Mouse (Mus musculus) MEL (cell line): ENCODE measurements around the gene Rcor2.

Source experiments
- BHLHE40 ChIP-seq: IDR thresholded peaks from 2 replicates; pipeline ENCODE4 v1.6.1; 2012; ENCODE audit warnings: low read depth, mild to moderate bottlenecking, inconsistent platforms, low read length, improper control_type of control experiment, borderline replicate concordance
- CTCF ChIP-seq, 3 experiments: IDR thresholded peaks in 2 of 3; conservative IDR thresholded peaks in 1 of 3; 2 replicates each; pipeline ENCODE4 v1.5.1; 2011 to 2012; ENCODE audit warnings: low read length in 3 of 3, low read depth in 2 of 3, mild to moderate bottlenecking in 2 of 3, improper control_type of control experiment in 1 of 3, inconsistent platforms in 1 of 3, mixed read lengths in 1 of 3, moderate library complexity in 1 of 3; ENCODE audit not compliant: control insufficient read depth in 1 of 3, insufficient read depth in 1 of 3, poor library complexity in 1 of 3, severe bottlenecking in 1 of 3
- E2F4 ChIP-seq: IDR thresholded peaks from 2 replicates; pipeline ENCODE4 v1.6.1; 2011; ENCODE audit warnings: low read depth, low read length, improper control_type of control experiment, borderline replicate concordance
- ELF1 ChIP-seq: IDR thresholded peaks from 2 replicates; pipeline ENCODE4 v1.6.1; 2014; ENCODE audit warnings: low read depth, mild to moderate bottlenecking, inconsistent platforms, low read length, improper control_type of control experiment, moderate library complexity
- POLR2A ChIP-seq, 2 experiments: IDR thresholded peaks; 2 replicates each; pipeline ENCODE4 v1.6.1; 2011 to 2012; ENCODE audit warnings: low read length in 2 of 2, mild to moderate bottlenecking in 2 of 2, control low read depth in 1 of 2, improper control_type of control experiment in 1 of 2, low read depth in 1 of 2, moderate library complexity in 1 of 2; ENCODE audit not compliant: control insufficient read depth in 1 of 2, insufficient read depth in 1 of 2, poor library complexity in 1 of 2
- POLR2AphosphoS2 ChIP-seq: IDR thresholded peaks from 2 replicates; pipeline ENCODE4 v1.6.1; 2011; ENCODE audit warnings: low read length, improper control_type of control experiment
- POLR2AphosphoS5 ChIP-seq: IDR thresholded peaks from 2 replicates; pipeline ENCODE4 v1.6.1; 2012; ENCODE audit warnings: low read depth, borderline replicate concordance, mild to moderate bottlenecking, inconsistent platforms, low read length, moderate library complexity, mixed read lengths
- RAD21 ChIP-seq: IDR thresholded peaks from 2 replicates; pipeline ENCODE4 v1.6.1; 2011; ENCODE audit warnings: mild to moderate bottlenecking, low read depth, low read length, improper control_type of control experiment
- RCOR1 ChIP-seq: IDR thresholded peaks from 2 replicates; pipeline ENCODE4 v1.6.1; 2012; ENCODE audit warnings: low read depth, mild to moderate bottlenecking, inconsistent platforms, low read length, improper control_type of control experiment
- ZC3H11A ChIP-seq: IDR thresholded peaks from 2 replicates; pipeline ENCODE4 v1.6.1; 2012; ENCODE audit warnings: low read depth, mild to moderate bottlenecking, inconsistent platforms, low read length, improper control_type of control experiment

DNA sequence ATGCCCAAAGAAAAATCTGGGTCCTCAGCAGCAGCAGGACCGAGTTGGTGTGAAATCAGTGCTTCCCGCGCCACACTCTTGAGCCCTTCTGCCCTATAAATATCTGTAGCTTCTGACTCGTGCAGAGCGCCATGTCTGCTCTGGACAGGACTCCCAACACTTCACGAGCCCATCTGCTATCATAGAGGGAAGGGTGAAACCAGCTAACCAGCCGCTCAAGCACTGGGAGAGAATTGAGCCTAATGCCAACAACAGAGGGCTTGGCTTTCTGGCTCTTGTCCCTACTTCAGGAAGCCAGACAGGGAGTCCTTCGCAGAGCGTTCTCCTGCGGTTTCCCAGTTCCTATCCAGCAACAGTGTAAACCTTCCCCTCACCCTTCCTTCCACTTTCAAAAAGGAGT, 44.2 kb downstream of the Rcor2 start:
- TF ChIP-seq ZC3H11A (no peak), RAD21 (no peak), POLR2AphosphoS2 (no peak), BHLHE40 (no peak), POLR2A (IDR thresholded peaks at IDR 0.05; ENCODE audit: control insufficient read depth in 1 of 2, insufficient read depth in 1 of 2, low read depth in 1 of 2, low read length in 2 of 2, poor library complexity in 1 of 2) (no peak), POLR2AphosphoS5 (no peak), CTCF (IDR thresholded peaks at IDR 0.05 in 2 of 3, conservative IDR thresholded peaks at IDR 0.05 in 1 of 3; ENCODE audit: control insufficient read depth in 1 of 3, insufficient read depth in 1 of 3, low read depth in 2 of 3, low read length in 3 of 3, poor library complexity in 1 of 3, severe bottlenecking in 1 of 3) (no peak), ELF1 (no peak), RCOR1 (no peak), E2F4 (no peak)
